Mouse (Mus musculus) embryonic facial prominence, embryonic 13.5 days (tissue): ENCODE measurements around the gene Keap1. TPM values are rescaled to one million over a fixed set of nuclear protein-coding genes. Genes with fewer than 3 reads are reported as not detected.

Experiments used
- polyA plus RNA-seq: library from polyadenylated mRNA; unstranded; fragments of >200 nt; fragmentation: Nextera tagmentation; extraction: Ambion mirVana; gene quantifications from 2 replicates; pipeline ENCODE4 v1.2.1, GENCODE M21; 2015

Keap1 gene
- polyA plus RNA-seq, 1 experiment from 2014 or later, result 70.7 TPM

Other genes starting within 250 kb of the Keap1 start
- gene Mrpl4, start 236.6 kb downstream of the Keap1 start, polyA plus RNA-seq, result 142 TPM in 2 replicates
- 13.4 and 15.4 TPM in 2 replicates for gene Icam1, start 223.4 kb downstream of the Keap1 start, polyA plus RNA-seq
- 0.27 and 2.6 TPM in 2 replicates for gene Icam4, start 210.0 kb downstream of the Keap1 start, polyA plus RNA-seq
- gene Icam5, start 207.3 kb downstream of the Keap1 start, polyA plus RNA-seq, result 0.13 and 0.21 TPM in 2 replicates
- 1.3 TPM in 1 of 2 replicates, not detected in the other for gene Zglp1, start 172.3 kb downstream of the Keap1 start, polyA plus RNA-seq
- gene Gm49373, start 166.3 kb downstream of the Keap1 start, polyA plus RNA-seq, result 0.79 and 1.0 TPM in 2 replicates
- 60.0 and 60.2 TPM in 2 replicates for gene Fdx1l, start 165.7 kb downstream of the Keap1 start, polyA plus RNA-seq
- gene Gm38431, start 147.4 kb downstream of the Keap1 start, polyA plus RNA-seq, result 2.3 and 2.4 TPM in 2 replicates
- gene Raver1, start 147.4 kb downstream of the Keap1 start, polyA plus RNA-seq, result 57.7 and 61.0 TPM in 2 replicates
- gene Tyk2, start 108.1 kb downstream of the Keap1 start, polyA plus RNA-seq, result 14.1 and 14.4 TPM in 2 replicates
- 328 and 359 TPM in 2 replicates for gene Cdc37, start 89.4 kb downstream of the Keap1 start, polyA plus RNA-seq
- gene Pde4a, start 73.6 kb downstream of the Keap1 start, polyA plus RNA-seq, result 4.9 and 6.1 TPM in 2 replicates
- 0.21 and 0.58 TPM in 2 replicates for gene S1pr5, start 9.1 kb upstream of the Keap1 start, polyA plus RNA-seq
- gene Atg4d, start 25.9 kb upstream of the Keap1 start, polyA plus RNA-seq, result 33.3 and 35.4 TPM in 2 replicates
- 16.8 and 19.2 TPM in 2 replicates for gene Kri1, start 48.6 kb upstream of the Keap1 start, polyA plus RNA-seq
- gene Cdkn2d, start 52.0 kb upstream of the Keap1 start, polyA plus RNA-seq, result 52.1 and 56.2 TPM in 2 replicates
- gene Ap1m2, start 73.0 kb upstream of the Keap1 start, polyA plus RNA-seq, result 22.3 and 30.1 TPM in 2 replicates
- 120 and 123 TPM in 2 replicates for gene Slc44a2, start 81.3 kb upstream of the Keap1 start, polyA plus RNA-seq
- 248 and 252 TPM in 2 replicates for gene Ilf3, start 128.5 kb upstream of the Keap1 start, polyA plus RNA-seq
- gene Qtrt1, start 172.5 kb upstream of the Keap1 start, polyA plus RNA-seq, result 47.0 and 53.5 TPM in 2 replicates
- gene Dnm2, start 185.5 kb upstream of the Keap1 start, polyA plus RNA-seq, result 74.5 and 79.8 TPM in 2 replicates